Mouse (Mus musculus) testis, adult 2 months (tissue): ENCODE measurements around the gene Atp5d.

Source experiments
- CTCF ChIP-seq: fragments of 200-500 bp; IDR thresholded peaks from 2 replicates; pipeline ENCODE4 v1.5.1; 2012; ENCODE audit warnings: low read depth, mild to moderate bottlenecking, inconsistent platforms, low read length, moderate library complexity; ENCODE audit not compliant: control insufficient read depth, insufficient read depth, insufficient replicate concordance
- POLR2A ChIP-seq: fragments of 200-500 bp; IDR thresholded peaks from 2 replicates; pipeline ENCODE4 v1.6.1; 2012; ENCODE audit warnings: low read depth, mild to moderate bottlenecking, inconsistent platforms, low read length, moderate library complexity; ENCODE audit not compliant: control insufficient read depth

GRCm38 (mm10) chr10:80156002-80156751, 17.7 kb downstream of the Atp5d start:
- no peak for TF ChIP-seq CTCF
- TF ChIP-seq POLR2A, result no peak
